Mouse (Mus musculus) adrenal gland, adult 18-20 months (tissue): ENCODE results near the gene Gnat2. TPM values are rescaled to one million over a fixed set of nuclear protein-coding genes. Genes with fewer than 3 reads are reported as not detected.
A peak's percentile ranks its signal among the peaks of the same experiment; 100 is the strongest.

Experiments used
- DNase-seq, 2 experiments: peaks; one replicate each; pipeline ENCODE4 v3.0.0; 2021 to 2022; ENCODE audit warnings: low spot score in 2 of 2
- total RNA-seq, 2 experiments: library from RNA; stranded (reverse); gene quantifications; 1 replicate in 1 of 2; 2 replicates in 1 of 2; pipeline ENCODE4 v1.2.3; 2021

The Gnat2 gene
- total RNA-seq, 2 experiments from 2014 or later: 11.0 to 18.6 TPM

GRCm38 (mm10) chr3:108112666-108113065, 20.1 kb downstream of the Gnat2 start:
- DNase-seq: no peak

- DNase-seq: no peak
Measured at GRCm38 (mm10) chr3:108113591-108114289, 21.2 kb downstream of the Gnat2 start.

GRCm38 (mm10) chr3:108117465-108117864, 24.9 kb downstream of the Gnat2 start:
- no peak for DNase-seq

- no peak for DNase-seq
Measured at GRCm38 (mm10) chr3:108121101-108121500, 28.5 kb downstream of the Gnat2 start.

GRCm38 (mm10) chr3:108123242-108123641, 30.7 kb downstream of the Gnat2 start:
- DNase-seq: no peak

- DNase-seq: no peak
Measured at GRCm38 (mm10) chr3:108124131-108124530, 31.5 kb downstream of the Gnat2 start.

GRCm38 (mm10) chr3:108126327-108126726, 33.7 kb downstream of the Gnat2 start:
- DNase-seq: no peak

- no peak for DNase-seq
Measured at GRCm38 (mm10) chr3:108128520-108128919, 35.9 kb downstream of the Gnat2 start.

GRCm38 (mm10) chr3:108129367-108129766, 36.8 kb downstream of the Gnat2 start:
- no peak for DNase-seq

GRCm38 (mm10) chr3:108129804-108130203, 37.2 kb downstream of the Gnat2 start:
- DNase-seq: no peak

- no peak for DNase-seq
Measured at GRCm38 (mm10) chr3:108131216-108131615, 38.6 kb downstream of the Gnat2 start.

GRCm38 (mm10) chr3:108131821-108132220, 39.2 kb downstream of the Gnat2 start:
- no peak for DNase-seq

- no peak for DNase-seq
Measured at GRCm38 (mm10) chr3:108132484-108132883, 39.9 kb downstream of the Gnat2 start.

- DNase-seq: no peak
Measured at GRCm38 (mm10) chr3:108134701-108135100, 42.1 kb downstream of the Gnat2 start.

GRCm38 (mm10) chr3:108139113-108139512, 46.5 kb downstream of the Gnat2 start:
- no peak for DNase-seq

- DNase-seq: no peak
Measured at GRCm38 (mm10) chr3:108140786-108141185, 48.2 kb downstream of the Gnat2 start.

GRCm38 (mm10) chr3:108145534-108146445, 53.2 kb downstream of the Gnat2 start, which contains the start of gene Gnai3:
Gnai3 (minus strand) TSS chr3:108146146.
- DNase-seq: peak; percentile 86 to 87

- DNase-seq: no peak
Measured at GRCm38 (mm10) chr3:108146671-108147070, 54.1 kb downstream of the Gnat2 start.

GRCm38 (mm10) chr3:108147386-108148235, 55.0 kb downstream of the Gnat2 start:
- DNase-seq: peak; percentile 89
